Mouse (Mus musculus): ENCODE results near the gene Kdm1a. TPM values are rescaled to one million over a fixed set of nuclear protein-coding genes. Genes with fewer than 3 reads are reported as not detected.

Gene Kdm1a
- total and polyA plus RNA-seq, 2 experiments from 2014 or later, result 51.9 to 216 TPM

DNA sequence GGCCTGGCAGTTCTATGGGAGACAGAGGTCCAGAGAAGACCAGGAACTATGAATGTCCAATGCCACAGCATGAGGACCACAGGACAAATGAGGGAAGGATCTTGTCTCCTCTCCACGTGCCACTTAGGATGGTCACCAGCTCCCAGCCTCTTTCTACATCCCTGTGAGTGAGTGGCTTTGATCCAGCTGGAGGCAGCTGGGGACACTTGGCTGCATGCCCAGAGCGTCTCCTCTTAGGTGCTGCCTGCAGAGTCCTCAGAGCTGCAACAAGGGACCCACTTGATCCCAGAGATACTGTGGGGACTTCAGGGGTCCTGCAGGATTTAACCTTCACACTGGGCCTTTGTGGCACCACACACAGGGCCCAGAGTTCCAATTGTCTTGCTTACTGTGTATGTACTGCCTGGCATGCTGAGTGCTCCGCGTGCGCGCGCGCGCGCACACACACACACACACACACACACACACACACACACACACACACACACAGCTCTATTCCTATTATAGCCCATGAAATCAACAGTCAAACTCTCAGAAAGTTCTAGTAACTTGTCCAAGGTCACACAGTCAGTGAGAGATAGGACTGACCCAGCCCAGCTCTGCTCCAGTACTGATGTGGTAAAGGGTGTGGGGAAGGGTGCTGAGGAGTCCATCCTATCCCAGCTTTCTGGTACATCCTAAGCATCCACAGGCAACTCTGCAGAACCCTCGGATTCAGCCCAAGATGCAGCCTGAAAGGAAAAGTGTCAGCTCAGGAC lies 28.9 kb upstream of the Kdm1a start:
- 63% methylated on average over 11 of the region's 11 CpGs for WGBS
- DNase-seq, result peak; percentile 50
- Histone ChIP-seq H3K4me1 (ENCODE audit: insufficient read depth) (no peaks in the 10 kb centered on the region), H3K27ac (ENCODE audit: low read depth, low read length) (no peak overlapping the region), H3K4me3 (ENCODE audit: low read depth, low read length) (no peak overlapping the region), H3K4me2 (ENCODE audit: low read depth) (no peak overlapping the region), H3K9me3 (ENCODE audit: low read length) (no peaks in the 10 kb centered on the region), H3K9ac (no peak overlapping the region), H3K36me3 (ENCODE audit: insufficient read depth) (no peaks in the 10 kb centered on the region), H3K27me3 (ENCODE audit: insufficient read depth, low read length) (no peaks in the 10 kb centered on the region)
- ATAC-seq, result peak; percentile 61
- TF ChIP-seq CTCF (IDR thresholded peaks at IDR 0.05; ENCODE audit: low read depth), result no peak

DNA sequence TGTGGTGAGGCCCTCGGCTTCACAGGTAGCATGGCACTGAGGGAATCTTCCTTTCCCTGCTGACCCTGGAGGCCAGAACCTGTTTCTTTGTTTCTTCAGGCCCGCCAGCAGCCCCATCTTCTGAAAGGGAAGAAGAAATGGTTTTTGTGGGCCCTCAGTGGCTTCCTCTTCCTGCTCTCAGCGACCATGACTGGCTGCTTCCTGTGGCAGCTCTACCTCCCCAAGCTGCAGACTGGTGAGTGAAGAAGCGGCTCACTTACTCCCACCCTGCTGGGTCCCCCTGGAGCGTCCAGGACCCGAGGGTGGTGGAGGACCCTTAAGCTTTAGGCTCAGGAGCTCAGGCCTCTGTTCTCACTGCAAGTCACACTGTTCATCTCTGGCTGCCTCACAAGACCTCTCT lies 24.1 kb upstream of the Kdm1a start:
- 72% methylated on average over 6 of the region's 6 CpGs for WGBS
- Histone ChIP-seq H3K4me1 (ENCODE audit: insufficient read depth) (no peaks in the 10 kb centered on the region), H3K36me3 (ENCODE audit: insufficient read depth) (no peaks in the 10 kb centered on the region), H3K9me3 (ENCODE audit: low read length) (no peaks in the 10 kb centered on the region), H3K27me3 (ENCODE audit: insufficient read depth, low read length) (no peaks in the 10 kb centered on the region), H3K27ac (ENCODE audit: low read depth, low read length) (no peak overlapping the region), H3K9ac (no peak overlapping the region), H3K4me2 (ENCODE audit: low read depth) (no peak overlapping the region), H3K4me3 (ENCODE audit: low read depth, low read length) (no peak overlapping the region)
- DNase-seq, result no peak
- ATAC-seq, result no peak
- no peak for TF ChIP-seq CTCF (IDR thresholded peaks at IDR 0.05; ENCODE audit: low read depth)

DNA sequence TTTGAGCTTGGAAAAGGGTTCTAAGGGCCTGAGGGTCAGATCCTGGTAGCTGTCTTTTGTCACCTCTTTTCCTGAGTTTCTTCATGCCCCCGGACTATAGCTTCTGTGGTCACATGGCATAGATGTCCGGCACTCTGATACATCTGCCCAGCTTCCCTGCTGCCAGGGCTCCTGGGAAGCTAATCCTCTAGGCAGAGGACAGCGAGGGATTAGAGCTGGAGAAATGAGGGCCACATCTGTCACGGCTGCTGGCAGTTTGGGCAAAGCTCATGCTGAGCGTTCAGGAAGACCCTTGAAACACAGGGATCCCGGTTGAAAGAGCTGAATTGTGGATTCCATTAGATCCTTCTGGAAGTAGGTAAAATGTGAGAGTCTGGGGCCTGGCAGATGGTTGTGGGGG lies 19.9 kb upstream of the Kdm1a start, which contains the start of gene Lactbl1:
TSS of gene Lactbl1 (plus strand) at position 234 of the 400 bp plus-strand sequence.
- no peaks in the 10 kb centered on the region for H3K27me3 ChIP-seq (ENCODE audit: insufficient read depth, low read length)
- H3K4me2 ChIP-seq (ENCODE audit: low read depth), result no peak within 1 kb of the TSS
- TF ChIP-seq CTCF (IDR thresholded peaks at IDR 0.05; ENCODE audit: low read depth), result no peak
- no peak within 1 kb of the TSS for H3K27ac ChIP-seq (ENCODE audit: low read depth, low read length)
- H3K9me3 ChIP-seq (ENCODE audit: low read length), result no peaks in the 10 kb centered on the region
- 26% methylated on average over 6 of the region's 6 CpGs for WGBS
- no peaks in the 10 kb centered on the region for H3K4me1 ChIP-seq (ENCODE audit: insufficient read depth)
- no peak within 1 kb of the TSS for H3K4me3 ChIP-seq (ENCODE audit: low read depth, low read length)
- H3K9ac ChIP-seq, result no peak within 1 kb of the TSS
- DNase-seq (no peak), ATAC-seq (no peak)
- H3K36me3 ChIP-seq (ENCODE audit: insufficient read depth), result no peaks in the 10 kb centered on the region

DNA sequence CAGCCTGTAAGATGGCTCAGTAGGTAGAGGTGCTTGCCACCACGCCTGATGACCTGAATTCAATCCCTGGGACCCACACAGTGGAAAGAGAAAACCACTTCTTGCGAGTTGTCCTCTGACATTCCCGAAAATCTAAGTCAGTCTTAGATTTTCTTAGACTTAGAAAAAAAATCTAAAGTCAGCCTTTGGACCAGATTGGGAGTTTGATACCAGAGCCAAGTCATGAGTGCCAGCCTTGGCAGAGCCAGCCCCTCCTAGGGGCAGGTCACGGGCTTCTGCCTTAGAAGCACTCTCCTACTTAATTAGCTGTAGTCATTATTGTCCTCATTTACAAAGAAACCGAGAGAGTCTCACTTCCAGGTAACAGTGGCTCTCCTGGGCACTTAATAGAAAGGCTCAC lies 19.4 kb upstream of the Kdm1a start:
- no peak for ATAC-seq
- WGBS, result 46% methylated on average over 5 of the region's 5 CpGs
- no peaks in the 10 kb centered on the region for H3K9me3 ChIP-seq (ENCODE audit: low read length)
- H3K27me3 ChIP-seq (ENCODE audit: insufficient read depth, low read length), result no peaks in the 10 kb centered on the region
- no peak overlapping the region for H3K4me3 ChIP-seq (ENCODE audit: low read depth, low read length)
- H3K9ac ChIP-seq, result no peak overlapping the region
- no peak for DNase-seq
- no peaks in the 10 kb centered on the region for H3K4me1 ChIP-seq (ENCODE audit: insufficient read depth)
- no peak for TF ChIP-seq CTCF (IDR thresholded peaks at IDR 0.05; ENCODE audit: low read depth)
- H3K36me3 ChIP-seq (ENCODE audit: insufficient read depth), result no peaks in the 10 kb centered on the region
- H3K27ac ChIP-seq (ENCODE audit: low read depth, low read length), result no peak overlapping the region
- no peak overlapping the region for H3K4me2 ChIP-seq (ENCODE audit: low read depth)

DNA sequence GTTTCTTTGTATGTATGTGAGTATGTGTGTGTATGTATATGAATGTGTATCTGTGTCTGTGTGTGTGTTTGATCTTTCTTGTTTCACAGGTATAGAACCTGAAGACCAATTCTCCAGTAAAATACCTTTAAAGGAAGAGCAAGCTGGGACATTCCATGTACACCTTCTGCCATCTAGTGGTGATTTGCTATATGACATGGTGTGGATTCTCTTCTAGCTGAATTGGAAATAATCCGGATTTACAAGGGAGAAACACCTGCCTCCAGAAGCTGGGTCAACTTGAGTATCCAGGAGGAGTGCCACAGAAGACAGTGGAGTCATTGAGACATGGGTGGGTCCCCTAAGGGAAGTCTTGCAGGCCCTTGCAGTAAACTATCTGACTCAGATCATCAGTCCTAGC lies 18.8 kb upstream of the Kdm1a start:
- Histone ChIP-seq H3K27ac (ENCODE audit: low read depth, low read length) (no peak overlapping the region), H3K36me3 (ENCODE audit: insufficient read depth) (no peaks in the 10 kb centered on the region), H3K4me1 (ENCODE audit: insufficient read depth) (no peaks in the 10 kb centered on the region), H3K27me3 (ENCODE audit: insufficient read depth, low read length) (no peaks in the 10 kb centered on the region), H3K4me2 (ENCODE audit: low read depth) (no peak overlapping the region), H3K9ac (no peak overlapping the region), H3K4me3 (ENCODE audit: low read depth, low read length) (no peak overlapping the region), H3K9me3 (ENCODE audit: low read length) (no peaks in the 10 kb centered on the region)
- ATAC-seq (peak; percentile 51; the same call in 1 of the 2 replicates), DNase-seq (peak; percentile 89)
- peak; percentile 97 for TF ChIP-seq CTCF (IDR thresholded peaks at IDR 0.05; ENCODE audit: low read depth)
- WGBS, result 0% methylated on average over 1 of the region's 1 CpGs

DNA sequence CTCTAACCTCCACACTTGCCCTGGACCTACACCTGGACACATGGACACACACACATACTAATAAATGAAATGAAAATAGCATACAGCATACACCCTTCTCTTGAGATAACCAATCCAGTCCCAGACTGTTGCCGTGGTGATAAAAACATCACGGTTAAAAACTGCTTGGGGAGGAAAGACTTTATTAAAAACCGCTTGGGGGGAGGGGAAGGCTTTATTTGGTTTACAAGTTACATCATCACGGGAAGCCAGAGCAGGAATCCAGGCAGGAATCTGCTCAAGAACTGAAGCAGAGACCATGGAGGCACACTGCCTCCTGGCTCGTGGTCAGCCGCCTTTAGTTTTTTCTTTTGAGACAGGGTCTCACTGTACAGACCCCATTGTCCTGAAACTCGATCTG lies 11.1 kb upstream of the Kdm1a start:
- no peaks in the 10 kb centered on the region for H3K4me1 ChIP-seq (ENCODE audit: insufficient read depth)
- H3K27ac ChIP-seq (ENCODE audit: low read depth, low read length), result no peak overlapping the region
- no peak overlapping the region for H3K4me2 ChIP-seq (ENCODE audit: low read depth)
- TF ChIP-seq CTCF (IDR thresholded peaks at IDR 0.05; ENCODE audit: low read depth), result no peak
- no peak for ATAC-seq
- no peak overlapping the region for H3K4me3 ChIP-seq (ENCODE audit: low read depth, low read length)
- WGBS, result 59% methylated on average over 7 of the region's 7 CpGs
- H3K9ac ChIP-seq, result no peak overlapping the region
- no peaks in the 10 kb centered on the region for H3K9me3 ChIP-seq (ENCODE audit: low read length)
- no peaks in the 10 kb centered on the region for H3K36me3 ChIP-seq (ENCODE audit: insufficient read depth)
- DNase-seq, result peak; percentile 33
- H3K27me3 ChIP-seq (ENCODE audit: insufficient read depth, low read length), result no peaks in the 10 kb centered on the region

DNA sequence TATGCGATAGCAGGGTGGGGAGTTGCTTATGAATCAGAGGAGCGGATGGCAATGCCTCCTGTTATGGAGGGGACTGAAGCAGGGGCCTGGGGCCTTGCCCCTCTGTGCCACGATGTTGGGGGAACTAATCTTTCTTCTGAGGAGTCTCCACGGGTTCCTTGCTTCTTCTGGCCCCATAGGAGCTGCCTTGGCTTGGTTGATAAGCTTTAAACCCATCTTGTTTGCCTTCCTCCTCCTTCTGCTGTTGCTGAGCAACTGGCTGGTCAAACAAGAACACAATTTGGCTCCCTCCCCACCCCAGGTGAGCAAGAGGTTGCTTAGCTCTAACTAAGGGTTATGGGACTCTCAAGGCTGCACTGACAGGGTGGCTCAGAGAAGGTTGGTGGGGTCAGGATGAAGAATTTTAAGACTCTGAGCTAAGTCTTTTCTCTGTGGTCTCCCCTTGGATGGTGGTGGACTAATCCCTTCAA lies 7.9 kb upstream of the Kdm1a start, which contains the start of gene Tex46:
TSS of gene Tex46 (plus strand) at position 51 of the 470 bp plus-strand sequence.
- no peaks in the 10 kb centered on the region for H3K4me1 ChIP-seq (ENCODE audit: insufficient read depth)

More for the DNA sequence above, 7.9 kb upstream of the Kdm1a start, which contains the start of gene Tex46:
- H3K36me3 ChIP-seq (ENCODE audit: insufficient read depth), result no peaks in the 10 kb centered on the region
- H3K27ac ChIP-seq (ENCODE audit: low read depth, low read length), result no peak within 1 kb of the TSS
- no peak within 1 kb of the TSS for H3K4me2 ChIP-seq (ENCODE audit: low read depth)
- ATAC-seq (no peak), DNase-seq (no peak)
- H3K4me3 ChIP-seq (ENCODE audit: low read depth, low read length), result no peak within 1 kb of the TSS
- 57% methylated on average over 4 of the region's 4 CpGs for WGBS
- no peak for TF ChIP-seq CTCF (IDR thresholded peaks at IDR 0.05; ENCODE audit: low read depth)
- H3K9me3 ChIP-seq (ENCODE audit: low read length), result no peaks in the 10 kb centered on the region
- H3K9ac ChIP-seq, result no peak within 1 kb of the TSS
- no peaks in the 10 kb centered on the region for H3K27me3 ChIP-seq (ENCODE audit: insufficient read depth, low read length)

All from forebrain, postnatal 0 days (tissue).